Mouse (Mus musculus): ENCODE data around the gene Tnfsf13. TPM values are rescaled to one million over a fixed set of nuclear protein-coding genes. Genes with fewer than 3 reads are reported as not detected.
"Not testable (repeated sequence)": the region's sequence is repeated elsewhere in the genome, so short reads cannot be mapped to it uniquely, and the experiment has no call there.

Tnfsf13 gene
- total RNA-seq (2015; ENCODE audit: low replicate concordance) (9.2 and 17.9 TPM in 2 replicates), total RNA-seq (2017; ENCODE audit: low replicate concordance) (0.28 and 7.8 TPM in 2 replicates)

GRCm38 (mm10) chr11:69685526-69686148 is at the start of gene Tnfsf13:
Gene Tnfsf13, minus strand, starts transcription at chr11:69685784.
- ATAC-seq (replicated peaks; ENCODE audit: low FRiP score, poor library complexity, severe bottlenecking): no peak

GRCm38 (mm10) chr11:69731408-69731807 is 45.8 kb upstream of the Tnfsf13 start:
- ATAC-seq (replicated peaks; ENCODE audit: low FRiP score, poor library complexity, severe bottlenecking): not testable (repeated sequence)

DNA sequence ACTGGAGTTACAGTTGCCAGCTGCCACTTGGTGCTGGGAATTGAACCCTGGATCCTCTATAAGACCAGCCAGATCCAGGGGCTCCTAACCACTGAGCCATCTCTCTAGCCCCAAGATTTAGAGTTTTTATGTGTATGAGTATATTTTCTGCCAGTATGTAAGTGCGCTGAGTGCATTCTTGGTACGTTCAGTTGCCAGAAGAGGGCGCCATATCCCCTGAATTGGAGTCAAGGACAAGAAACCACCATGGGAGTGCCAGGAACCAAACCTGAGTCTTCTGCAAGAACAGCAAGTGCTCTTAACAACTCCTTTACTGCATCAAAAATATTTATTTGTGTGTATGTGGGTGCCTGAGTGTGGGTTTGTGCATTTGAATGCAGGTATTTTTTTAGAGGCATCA is 43.5 kb upstream of the Tnfsf13 start:
- ATAC-seq (replicated peaks; ENCODE audit: low FRiP score, poor library complexity, severe bottlenecking): peak; percentile 68

DNA sequence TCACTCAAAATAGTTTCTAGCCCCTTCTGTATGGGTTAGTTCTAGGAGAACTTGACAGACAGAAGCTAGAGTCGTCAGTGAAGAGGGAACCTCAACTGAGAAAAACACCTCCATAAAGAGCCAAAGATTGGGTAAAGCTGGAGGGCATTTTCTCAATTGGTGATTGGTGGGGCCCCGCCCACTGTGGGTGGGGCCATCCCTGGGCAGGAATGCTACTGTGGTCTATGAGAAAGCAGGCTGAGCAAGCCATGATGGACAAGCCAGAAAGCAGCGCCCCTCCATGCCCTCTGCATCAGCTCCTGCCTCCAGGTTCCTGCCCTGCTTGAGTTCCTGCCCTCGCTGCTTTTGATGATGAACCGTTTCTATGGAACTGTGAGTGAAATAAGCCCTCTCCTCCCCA is 40.4 kb upstream of the Tnfsf13 start:
- ATAC-seq (replicated peaks; ENCODE audit: low FRiP score, poor library complexity, severe bottlenecking): no peak

DNA sequence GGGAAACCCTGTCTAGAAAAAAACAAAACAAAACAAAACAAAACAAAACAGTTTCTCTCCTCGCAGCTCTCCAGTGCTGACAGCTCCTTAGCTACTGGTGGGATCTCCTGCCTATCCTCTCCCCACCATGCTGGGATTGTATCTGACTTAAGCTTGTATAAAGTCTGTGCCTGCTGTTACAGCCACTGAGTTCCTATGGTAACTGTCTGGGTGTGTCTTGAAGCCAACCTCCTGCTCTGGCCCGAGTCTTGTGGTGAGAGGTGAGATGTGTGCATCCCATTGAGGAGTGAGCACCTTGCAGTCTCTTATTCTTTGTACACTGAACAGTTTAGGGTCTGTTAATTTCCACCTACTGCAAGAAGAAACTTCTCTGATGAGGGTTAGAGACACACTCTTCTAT is 37.5 kb upstream of the Tnfsf13 start:
- ATAC-seq (replicated peaks; ENCODE audit: low FRiP score, poor library complexity, severe bottlenecking): no peak

GRCm38 (mm10) chr11:69720852-69721251 is 35.3 kb upstream of the Tnfsf13 start:
- no peak for ATAC-seq (replicated peaks; ENCODE audit: low FRiP score, poor library complexity, severe bottlenecking)

DNA sequence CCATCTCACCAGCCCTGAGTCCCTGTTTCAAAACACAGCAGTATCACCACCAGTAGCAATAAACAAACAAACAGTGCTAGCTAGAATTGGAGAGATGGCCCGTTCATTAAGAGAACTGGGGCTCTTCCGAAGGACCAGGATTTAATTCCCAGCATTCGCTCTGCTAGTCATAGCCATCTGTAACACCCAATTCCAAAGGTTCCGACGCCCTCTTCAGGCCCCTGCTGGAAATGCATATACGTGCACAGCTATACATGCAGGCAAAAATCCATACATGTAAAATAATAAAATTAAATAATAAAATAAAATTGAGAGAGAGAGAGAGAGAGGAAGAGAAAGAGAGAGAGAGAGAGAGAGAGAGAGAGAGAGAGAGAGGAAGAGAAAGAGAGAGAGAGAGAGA is 33.8 kb upstream of the Tnfsf13 start:
- ATAC-seq (replicated peaks; ENCODE audit: low FRiP score, poor library complexity, severe bottlenecking): 0 out of 2 replicates have a peak, but pooled peaks have one; percentile 42

DNA sequence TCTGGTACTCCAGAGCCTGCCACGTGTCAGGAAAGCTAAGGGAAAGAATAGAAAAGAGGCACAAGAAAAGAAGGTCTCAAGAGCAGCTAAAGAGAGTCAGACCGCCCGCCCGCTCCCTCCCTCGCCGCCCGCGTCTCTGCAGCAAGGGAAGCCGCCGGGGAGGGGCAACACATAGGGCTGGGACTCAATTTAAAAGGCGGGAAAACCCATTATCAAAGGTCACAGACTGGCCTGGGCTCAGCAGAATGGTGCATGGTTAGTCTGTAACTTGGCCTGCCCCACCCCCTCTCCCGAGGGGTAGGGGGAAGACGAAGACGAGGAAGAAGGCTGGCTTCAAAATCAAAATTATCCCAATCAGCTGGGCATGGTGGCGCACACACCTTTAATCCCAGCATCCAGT is 33.1 kb upstream of the Tnfsf13 start:
- ATAC-seq (replicated peaks; ENCODE audit: low FRiP score, poor library complexity, severe bottlenecking): peak; percentile 85

DNA sequence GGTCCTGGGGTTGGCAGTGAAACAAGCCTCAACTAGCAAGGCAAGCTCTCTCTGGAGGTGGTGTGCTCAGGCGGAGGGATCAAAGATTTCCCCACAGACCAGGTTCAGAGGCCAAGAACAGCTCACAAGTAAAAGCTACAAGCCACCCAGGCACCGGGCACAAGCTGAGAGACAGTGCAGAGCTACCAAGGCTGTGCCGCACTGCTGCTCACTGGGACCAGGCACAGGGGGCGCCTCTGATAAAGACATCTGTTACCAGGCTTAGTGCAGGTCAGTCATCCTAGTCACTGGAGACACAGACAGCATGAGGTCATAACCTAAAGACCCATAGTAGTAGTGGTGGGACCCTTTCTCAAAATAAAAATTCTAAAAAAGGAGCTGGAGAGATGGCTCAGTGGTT is 31.4 kb upstream of the Tnfsf13 start:
- ATAC-seq (replicated peaks; ENCODE audit: low FRiP score, poor library complexity, severe bottlenecking): no peak

- no peak for ATAC-seq (replicated peaks; ENCODE audit: low FRiP score, poor library complexity, severe bottlenecking)
Observed at GRCm38 (mm10) chr11:69715929-69716328, 30.3 kb upstream of the Tnfsf13 start.

DNA sequence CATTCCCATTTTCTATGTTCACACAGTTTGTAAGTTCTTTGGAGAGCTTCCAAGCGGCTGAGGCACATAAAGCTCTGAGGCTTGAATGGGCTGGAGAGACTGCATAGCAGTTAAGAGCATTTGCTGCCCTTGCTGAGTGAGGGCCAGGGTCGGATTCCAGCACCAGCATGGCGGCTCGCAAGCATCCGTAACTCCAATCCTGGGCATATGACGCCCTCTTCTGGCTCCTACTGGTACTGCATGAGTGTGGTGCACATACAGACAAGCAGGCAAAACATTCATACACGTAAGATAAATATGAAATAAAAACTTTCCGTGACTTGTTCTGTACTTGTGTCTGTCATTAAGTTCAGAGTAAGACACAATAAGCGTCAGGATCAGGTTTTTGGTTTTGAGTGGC is 29.9 kb upstream of the Tnfsf13 start:
- ATAC-seq (replicated peaks; ENCODE audit: low FRiP score, poor library complexity, severe bottlenecking): no peak

- no peak for ATAC-seq (replicated peaks; ENCODE audit: low FRiP score, poor library complexity, severe bottlenecking)
Observed at GRCm38 (mm10) chr11:69714636-69715329, 29.2 kb upstream of the Tnfsf13 start.

DNA sequence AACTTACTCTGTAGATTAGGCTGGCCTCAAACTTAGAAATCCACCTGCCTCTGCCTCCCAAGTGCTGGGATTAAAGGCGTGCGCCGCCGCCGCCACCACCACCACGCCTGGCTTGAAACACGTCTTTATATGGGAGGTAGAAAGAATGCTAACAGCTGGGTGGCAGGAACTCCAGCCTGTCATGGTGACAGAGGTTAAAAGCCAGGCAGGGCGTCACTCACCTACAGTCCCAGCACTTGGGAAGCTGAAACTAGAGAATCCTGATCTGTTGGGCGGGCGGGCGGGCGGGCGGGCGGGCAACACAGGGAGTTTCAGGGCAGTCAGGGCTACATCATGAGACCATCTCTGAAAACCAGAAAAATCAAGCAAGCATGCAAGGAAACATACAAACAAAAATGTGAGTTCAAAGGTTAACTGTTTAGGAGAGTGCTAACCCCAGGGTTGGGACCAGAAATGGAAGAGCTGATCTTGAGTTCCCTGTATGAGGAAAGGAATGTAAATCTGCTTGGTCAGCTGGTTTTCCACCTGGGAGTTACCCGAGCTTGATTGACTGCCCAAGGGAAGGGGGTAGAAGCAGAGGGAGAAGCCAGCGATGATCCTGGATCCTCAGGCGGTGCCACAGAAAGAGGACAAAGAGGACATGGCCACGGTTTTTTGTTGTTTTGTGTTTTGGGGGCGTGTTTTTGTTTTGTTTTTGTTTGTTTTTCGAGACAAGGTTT is 27.5 kb upstream of the Tnfsf13 start:
- ATAC-seq (replicated peaks; ENCODE audit: low FRiP score, poor library complexity, severe bottlenecking): no peak

DNA sequence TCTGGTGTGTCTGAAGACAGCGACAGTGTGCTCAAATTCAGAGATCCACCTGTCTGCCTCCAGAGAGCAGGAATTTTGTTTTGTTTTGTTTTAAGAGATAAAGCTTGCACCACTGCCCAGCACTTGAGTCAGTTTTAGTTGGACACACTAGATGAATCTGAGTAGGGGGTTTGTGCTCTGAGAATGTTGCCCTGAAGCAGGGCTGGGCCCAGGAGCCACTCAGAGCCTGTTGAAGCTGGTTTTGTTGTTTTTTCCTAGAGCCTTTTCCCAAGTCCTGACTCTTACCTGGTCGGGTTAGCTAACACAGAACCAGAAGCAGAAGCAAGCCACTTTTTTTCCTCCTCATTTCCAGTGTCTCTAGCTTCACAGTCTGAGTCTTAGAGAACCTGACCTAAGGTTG is 25.5 kb upstream of the Tnfsf13 start:
- ATAC-seq (replicated peaks; ENCODE audit: low FRiP score, poor library complexity, severe bottlenecking): no peak

DNA sequence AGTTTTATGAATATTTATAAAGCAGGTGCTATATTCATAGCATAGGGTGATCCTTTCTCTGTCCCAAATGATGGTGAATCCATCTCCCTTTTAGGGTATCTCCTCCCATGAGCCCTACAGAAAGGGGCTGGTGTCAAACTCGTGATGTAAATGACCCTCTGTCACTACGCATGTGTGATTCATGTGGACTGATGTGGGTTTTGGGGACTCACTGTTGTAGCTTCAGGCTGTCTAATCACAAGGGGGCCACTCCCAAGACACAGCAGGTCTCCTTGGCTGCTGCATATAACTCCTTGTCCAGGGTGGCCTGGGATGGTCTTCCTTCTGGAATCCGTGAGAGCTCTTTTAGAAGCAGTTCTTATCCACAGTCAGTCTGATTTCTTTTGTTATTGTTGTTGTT is 24.9 kb upstream of the Tnfsf13 start:
- ATAC-seq (replicated peaks; ENCODE audit: low FRiP score, poor library complexity, severe bottlenecking): 0 out of 2 replicates have a peak, but pooled peaks have one; percentile 50

DNA sequence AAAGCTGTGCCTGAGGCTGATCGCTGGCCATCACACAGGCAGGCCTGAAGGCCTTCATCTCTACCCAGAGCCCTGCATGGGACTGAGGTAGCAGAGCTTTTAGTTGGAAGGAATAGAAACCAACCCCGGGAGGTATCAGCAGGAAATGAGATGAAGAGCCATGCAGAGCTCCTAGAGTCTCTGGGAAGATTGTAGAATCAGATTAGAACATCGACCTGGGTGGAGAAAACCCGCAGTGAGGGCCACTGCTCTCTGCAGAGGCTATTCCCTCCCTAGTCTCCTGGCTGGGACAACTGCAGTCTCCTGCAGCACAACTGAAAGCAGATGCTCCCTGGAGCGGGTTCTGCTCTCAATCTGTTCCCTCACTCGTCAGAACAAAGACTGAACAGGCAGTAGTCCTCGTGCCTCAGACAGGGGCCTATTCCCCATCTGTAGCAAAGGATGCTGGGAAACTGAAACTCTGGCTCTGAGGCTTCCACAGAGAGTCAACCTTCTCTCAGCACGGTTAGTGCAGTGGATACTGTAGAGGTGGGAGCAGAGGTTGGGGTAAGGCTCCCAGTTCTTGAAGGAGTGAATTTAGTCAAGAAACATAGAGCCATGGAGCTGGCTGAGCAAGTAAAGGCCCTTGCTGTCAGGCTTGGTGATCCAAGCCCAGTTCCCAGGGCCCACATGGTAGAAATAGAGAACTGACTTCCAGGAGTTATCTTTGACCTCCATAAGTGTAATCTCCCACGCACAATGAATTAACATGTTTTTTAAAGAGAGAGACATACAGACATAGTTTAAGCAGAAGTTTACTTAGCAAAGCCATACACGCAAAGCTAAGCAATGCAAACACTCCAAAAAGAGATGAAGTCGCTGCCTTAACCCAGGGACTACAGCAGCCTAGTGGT is 24.2 kb upstream of the Tnfsf13 start:
- peak; percentile 61 for ATAC-seq (replicated peaks; ENCODE audit: low FRiP score, poor library complexity, severe bottlenecking)

- no peak for ATAC-seq (replicated peaks; ENCODE audit: low FRiP score, poor library complexity, severe bottlenecking)
Observed at GRCm38 (mm10) chr11:69708614-69709265, 23.2 kb upstream of the Tnfsf13 start.

- ATAC-seq (replicated peaks; ENCODE audit: low FRiP score, poor library complexity, severe bottlenecking): no peak
Observed at GRCm38 (mm10) chr11:69707873-69708381, 22.3 kb upstream of the Tnfsf13 start.

DNA sequence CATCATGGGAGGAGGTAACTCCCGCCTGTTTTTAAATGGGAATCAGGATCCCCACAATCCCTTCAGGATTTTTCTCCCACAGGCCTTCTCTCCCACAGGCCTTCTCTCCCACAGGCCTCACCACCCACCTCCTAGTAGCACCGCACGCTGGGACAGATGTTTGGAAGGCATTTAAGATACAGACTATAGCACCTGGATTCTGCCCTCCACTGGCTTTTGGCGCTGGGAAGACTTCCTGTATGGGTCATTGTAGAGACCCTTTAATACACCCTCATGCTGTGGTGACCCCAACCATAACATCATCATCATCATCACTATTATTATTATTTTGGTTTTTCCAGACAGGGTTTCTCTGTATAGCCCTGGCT is 21.9 kb upstream of the Tnfsf13 start:
- ATAC-seq (replicated peaks; ENCODE audit: low FRiP score, poor library complexity, severe bottlenecking): no peak
